18 mouse cellular contexts compared by ENCODE assay signal in genomic region chr3:149224271-149224670, GRCm38 (mm10).
DNase-seq lines count a peak whose midpoint lies in the region; ATAC-seq and TF ChIP-seq lines count a peak whose summit lies in the region.
"Had no signal": no experiment of that assay in that cellular context is flagged by ENCODE, and none has a peak within 500 bp of the region (broad histone marks: within the 10 kb centered on the region; RNA-seq: fewer than 3 reads in every experiment).

No protein-coding gene starts in this region.

- WGBS in kidney, embryonic 15.5 days: 85% methylated on average over 4 of the region's 4 CpGs

- H3K36me3 ChIP-seq in kidney, embryonic 15.5 days: no peaks in the 10 kb centered on the region
- H3K36me3 ChIP-seq: embryonic facial prominence, embryonic 13.5 days; forebrain, embryonic 15.5 days; hindbrain, embryonic 12.5 days; midbrain, embryonic 15.5 days had no signal

- no peak overlapping the region for H3K4me3 ChIP-seq in kidney, embryonic 15.5 days (replicated peaks)
- H3K4me3 ChIP-seq: embryonic facial prominence, embryonic 13.5 days; forebrain, embryonic 15.5 days; gastrocnemius, adult 2 months; hindbrain, embryonic 12.5 days; midbrain, embryonic 15.5 days; myocyte had no signal

- H3K27ac ChIP-seq in kidney, embryonic 15.5 days: no peak overlapping the region
- H3K27ac ChIP-seq: embryonic facial prominence, embryonic 13.5 days; forebrain, embryonic 15.5 days; gastrocnemius, adult 2 months; hindbrain, embryonic 12.5 days; midbrain, embryonic 15.5 days had no signal

- no peak for ATAC-seq in kidney, embryonic 15.5 days (replicated peaks; ENCODE audit: low FRiP score)
- ATAC-seq: forebrain, embryonic 15.5 days; midbrain, embryonic 15.5 days had no signal

- DNase-seq in cerebellum, postnatal 10 days: peak; percentile 9 to 23
- no peak for DNase-seq in cerebellum, postnatal 36 days
- DNase-seq in heart, postnatal 10 days: peak; percentile 28 to 39
- no peak for DNase-seq in heart, adult 8-10 months (ENCODE audit: low spot score)
- DNase-seq in kidney, postnatal 10 days: peak; percentile 17
- DNase-seq in brain, embryonic 14.5 days (ENCODE audit: low read depth): peak; percentile 43
- no peak for DNase-seq in thymus, postnatal 0 days (ENCODE audit: low spot score)
- DNase-seq: gastrocnemius, adult 2 months; liver; lung, adult 18-20 months; thymus, postnatal 14 days had no signal

- H3K9me3 ChIP-seq in kidney, embryonic 15.5 days (replicated peaks): no peaks in the 10 kb centered on the region
- H3K9me3 ChIP-seq: embryonic facial prominence, embryonic 13.5 days; forebrain, embryonic 15.5 days; hindbrain, embryonic 12.5 days; midbrain, embryonic 15.5 days had no signal

- intact Hi-C loops in heart, postnatal 10 days (cut with DNase I): no loop called here

- TF ChIP-seq CTCF in brain, embryonic 14.5 days (IDR thresholded peaks at IDR 0.05; ENCODE audit: borderline replicate concordance, extremely low read depth, insufficient read depth, insufficient read length): no peak

- no peak for TF ChIP-seq POLR2A in brain, embryonic 14.5 days (IDR thresholded peaks at IDR 0.05; ENCODE audit: borderline replicate concordance, extremely low read depth, insufficient read depth, insufficient read length, poor library complexity, severe bottlenecking)

- H3K9ac ChIP-seq in kidney, embryonic 15.5 days: no peak overlapping the region
- H3K9ac ChIP-seq: embryonic facial prominence, embryonic 13.5 days; forebrain, embryonic 15.5 days; hindbrain, embryonic 12.5 days; midbrain, embryonic 15.5 days had no signal

- peaks cover 16% of the 10 kb centered on the region for H3K4me1 ChIP-seq in kidney, embryonic 15.5 days

- no peaks in the 10 kb centered on the region for H3K27me3 ChIP-seq in kidney, embryonic 15.5 days
- H3K27me3 ChIP-seq: CH12.LX; embryonic facial prominence, embryonic 13.5 days; forebrain, embryonic 15.5 days had no signal

- no peak overlapping the region for H3K4me2 ChIP-seq in kidney, embryonic 15.5 days
- H3K4me2 ChIP-seq: embryonic facial prominence, embryonic 13.5 days; forebrain, embryonic 15.5 days; hindbrain, embryonic 12.5 days; midbrain, embryonic 15.5 days had no signal

Comparison
In these comparisons a context has a peak if more than half of its experiments do, and no peak if none do; other contexts are left out.
1. DNase-seq: peak in cerebellum, postnatal 10 days (2 of 2), heart, postnatal 10 days (2 of 2), kidney, postnatal 10 days (single experiment) and brain, embryonic 14.5 days (single experiment); none in cerebellum, postnatal 36 days (0 of 2), heart, adult 8-10 months (single experiment) and thymus, postnatal 0 days (single experiment).